Mouse (Mus musculus) midbrain, postnatal 0 days (tissue): Measurements from ENCODE around the gene Ttc7. TPM values are rescaled to one million over a fixed set of nuclear protein-coding genes. Genes with fewer than 3 reads are reported as not detected.

ENCODE experiments used
- ATAC-seq: fragments of 200-750 bp; cut with Nextera tagmentation; 2 replicates; pipeline ENCODE4 v1.8.0; 2017; ENCODE audit warnings: moderate number of reproducible peaks, mild to moderate bottlenecking, moderate TSS enrichment, moderate library complexity; ENCODE audit not compliant: low FRiP score
- DNase-seq: peaks from one replicate; pipeline ENCODE4 v3.0.0-alpha.2; 2015; ENCODE audit warnings: low spot score
- H3K27ac ChIP-seq: fragments of 300-500 bp; sonication (generic); 2 replicates; pipeline ENCODE4 v1.5.1; 2014; ENCODE audit warnings: low read depth, mild to moderate bottlenecking, low read length, mixed read lengths
- H3K27me3 ChIP-seq: fragments of 300-500 bp; sonication (generic); 2 replicates; pipeline ENCODE4 v1.6.1; 2014; ENCODE audit warnings: low read length, control low read depth, mixed read lengths; ENCODE audit not compliant: insufficient read depth
- H3K36me3 ChIP-seq: fragments of 300-500 bp; sonication (generic); 2 replicates; pipeline ENCODE4 v1.6.1; 2014; ENCODE audit warnings: low read length, control low read depth, mixed read lengths; ENCODE audit not compliant: insufficient read depth
- H3K4me1 ChIP-seq: fragments of 300-500 bp; sonication (generic); 2 replicates; pipeline ENCODE4 v1.6.1; 2014; ENCODE audit warnings: mild to moderate bottlenecking, control low read depth, antibody characterized with exemption, low read length, mixed read lengths; ENCODE audit not compliant: insufficient read depth
- H3K4me2 ChIP-seq: fragments of 300-500 bp; sonication (generic); 2 replicates; pipeline ENCODE4 v1.6.1; 2014; ENCODE audit warnings: low read depth, mild to moderate bottlenecking, low read length, mixed read lengths; ENCODE audit not compliant: poor library complexity, severe bottlenecking
- H3K4me3 ChIP-seq: fragments of 300-500 bp; sonication (generic); 2 replicates; pipeline ENCODE4 v1.5.1; 2014; ENCODE audit warnings: low read depth, mild to moderate bottlenecking, low read length, moderate library complexity
- H3K9ac ChIP-seq: fragments of 300-500 bp; sonication (generic); replicated peaks from 2 replicates; pipeline ENCODE4 v1.6.1; 2014; ENCODE audit warnings: mild to moderate bottlenecking, low read length, moderate library complexity, mixed read lengths; ENCODE audit not compliant: poor library complexity, severe bottlenecking
- H3K9me3 ChIP-seq: fragments of 300-500 bp; sonication (generic); 2 replicates; pipeline ENCODE4 v1.6.1; 2016; ENCODE audit warnings: low read length, control low read depth
- CTCF ChIP-seq: IDR thresholded peaks from 2 replicates; pipeline ENCODE4 v1.5.1; 2016; ENCODE audit warnings: antibody characterized with exemption, mild to moderate bottlenecking
- WGBS: fragments of 180-500 bp; shearing (Covaris S2); extraction: QIAGEN DNeasy Blood & Tissue Kit; methylation state at CpG from one replicate; pipeline ENCODE4 v1.1.7; 2014; 5-methylcytosine and 5-hydroxymethylcytosine counted together
- polyA plus RNA-seq: library from polyadenylated mRNA; unstranded; fragments of >200 nt; fragmentation: Nextera tagmentation; extraction: Ambion mirVana; gene quantifications from 2 replicates; pipeline ENCODE4 v1.2.1, GENCODE M21; 2015
- total RNA-seq: library from RNA; depleted of rRNA; stranded (reverse); fragments of >200 nt; gene quantifications from 2 replicates; pipeline ENCODE4 v1.2.3, GENCODE M21; 2014

The Ttc7 gene
- total and polyA plus RNA-seq, 2 experiments from 2014 or later, result 5.3 to 11.1 TPM

- Histone ChIP-seq H3K27ac (peak overlapping the region; percentile 65; the same call in 1 of the 2 replicates), H3K27me3 (no peaks in the 10 kb centered on the region), H3K9ac (no peak overlapping the region), H3K36me3 (no peaks in the 10 kb centered on the region), H3K4me2 (no peak overlapping the region), H3K4me1 (peaks cover 23% of the 10 kb centered on the region; the same call in 1 of the 2 replicates), H3K4me3 (no peak overlapping the region), H3K9me3 (no peaks in the 10 kb centered on the region)
- TF ChIP-seq CTCF, result no peak
- no peak for DNase-seq
- WGBS, result 60% methylated on average over 11 of the region's 11 CpGs
- ATAC-seq, result no peak
Measured at GRCm38 (mm10) chr17:87379160-87379624, 96.5 kb downstream of the Ttc7 start.

- Histone ChIP-seq H3K9me3 (no peaks in the 10 kb centered on the region), H3K36me3 (no peaks in the 10 kb centered on the region), H3K9ac (no peak overlapping the region), H3K27me3 (no peaks in the 10 kb centered on the region), H3K27ac (peak overlapping the region; percentile 38; the same call in 1 of the 2 replicates), H3K4me3 (no peak overlapping the region), H3K4me2 (no peak overlapping the region), H3K4me1 (peaks cover 23% of the 10 kb centered on the region; the same call in 1 of the 2 replicates)
- ATAC-seq (no peak), DNase-seq (no peak)
- no peak for TF ChIP-seq CTCF
- 50% methylated on average over 10 of the region's 10 CpGs for WGBS
Measured at GRCm38 (mm10) chr17:87379821-87380220, 97.1 kb downstream of the Ttc7 start.

- TF ChIP-seq CTCF, result no peak
- Histone ChIP-seq H3K9me3 (no peaks in the 10 kb centered on the region), H3K4me2 (no peak overlapping the region), H3K4me1 (peaks cover 23% of the 10 kb centered on the region; the same call in 1 of the 2 replicates), H3K4me3 (no peak overlapping the region), H3K36me3 (no peaks in the 10 kb centered on the region), H3K27ac (no peak overlapping the region), H3K27me3 (no peaks in the 10 kb centered on the region), H3K9ac (no peak overlapping the region)
- no peak for ATAC-seq
- WGBS, result 79% methylated on average over 9 of the region's 9 CpGs
- DNase-seq, result no peak
Measured at GRCm38 (mm10) chr17:87380681-87381080, 98.0 kb downstream of the Ttc7 start.

DNA sequence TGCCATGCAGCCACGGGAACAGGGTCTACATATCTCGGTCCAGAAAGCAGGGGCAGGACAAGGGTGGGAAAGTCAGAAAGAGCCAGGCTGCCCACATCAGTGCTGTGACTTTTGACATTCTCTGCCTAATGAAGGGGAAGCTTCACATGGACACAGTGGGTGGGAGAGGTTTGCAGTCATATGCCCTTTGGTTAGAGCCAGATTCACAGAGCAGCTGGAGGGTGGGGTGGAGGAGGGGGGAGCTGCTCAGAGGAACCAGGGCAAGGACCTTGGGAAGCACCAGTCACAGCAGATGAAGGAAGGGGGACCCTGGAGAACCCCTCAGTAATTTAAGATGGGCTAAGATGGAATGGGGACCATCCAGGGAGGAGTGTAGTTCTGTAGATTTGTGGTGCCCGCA lies 103.1 kb downstream of the Ttc7 start:
- Histone ChIP-seq H3K36me3 (no peaks in the 10 kb centered on the region), H3K27ac (no peak overlapping the region), H3K4me1 (0 out of 2 replicates have a peak, but pooled peaks cover under 1% of the 10 kb centered on the region), H3K27me3 (no peaks in the 10 kb centered on the region), H3K9ac (no peak overlapping the region), H3K4me2 (no peak overlapping the region), H3K4me3 (no peak overlapping the region), H3K9me3 (no peaks in the 10 kb centered on the region)
- TF ChIP-seq CTCF, result no peak
- ATAC-seq (no peak), DNase-seq (peak; percentile 45)
- 79% methylated on average over 3 of the region's 3 CpGs for WGBS

DNA sequence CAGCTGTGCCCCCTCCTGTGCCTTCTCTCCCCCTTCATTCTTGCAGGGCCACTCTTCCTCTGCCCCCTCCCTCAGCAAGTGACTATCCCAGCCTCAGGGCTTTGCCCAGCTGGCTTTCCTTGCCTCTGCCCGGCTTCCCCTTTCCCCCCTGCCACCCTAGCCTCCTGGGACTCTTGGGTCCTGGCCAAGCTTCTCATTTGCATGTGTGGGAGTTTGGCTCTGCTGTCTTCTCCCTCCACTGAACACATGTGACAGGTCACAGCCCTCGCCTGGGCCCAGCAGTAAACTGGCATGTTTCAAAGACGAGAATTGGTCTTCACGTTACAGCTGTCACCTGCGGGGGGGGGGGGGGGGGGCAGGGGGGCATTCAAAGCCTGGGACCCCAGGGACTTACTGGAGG lies 104.4 kb downstream of the Ttc7 start:
- H3K4me1 ChIP-seq, result no peaks in the 10 kb centered on the region
- 21% methylated on average over 4 of the region's 5 CpGs for WGBS

GRCm38 (mm10) chr17:87391242-87391641 lies 108.6 kb downstream of the Ttc7 start:
- Histone ChIP-seq H3K9me3 (no peaks in the 10 kb centered on the region), H3K27me3 (no peaks in the 10 kb centered on the region), H3K4me2 (no peak overlapping the region), H3K4me1 (no peaks in the 10 kb centered on the region), H3K27ac (no peak overlapping the region), H3K4me3 (no peak overlapping the region), H3K36me3 (no peaks in the 10 kb centered on the region), H3K9ac (no peak overlapping the region)
- ATAC-seq (peak; percentile 38; the same call in 1 of the 2 replicates), DNase-seq (peak; percentile 63)
- TF ChIP-seq CTCF, result no peak
- 66% methylated on average over 7 of the region's 7 CpGs for WGBS

More for the DNA sequence above, 104.4 kb downstream of the Ttc7 start:
- Histone ChIP-seq H3K4me2 (no peak overlapping the region), H3K4me3 (no peak overlapping the region), H3K27ac (no peak overlapping the region), H3K27me3 (no peaks in the 10 kb centered on the region), H3K9me3 (no peaks in the 10 kb centered on the region), H3K9ac (no peak overlapping the region), H3K36me3 (no peaks in the 10 kb centered on the region)
- ATAC-seq (no peak), DNase-seq (peak; percentile 63)
- no peak for TF ChIP-seq CTCF
